Mouse (Mus musculus): ENCODE results near the gene Rybp.

Rybp gene

GRCm38 (mm10) chr6:100287334-100288015 lies at the start of gene Rybp:
Gene Rybp, minus strand, starts transcription at chr6:100287485.
- in situ Hi-C loops (cut with MboI, MseI), result no loop called here

GRCm38 (mm10) chr6:100336591-100337148 lies 49.4 kb upstream of the Rybp start:
- in situ Hi-C loops (cut with MboI, MseI), result no loop called here

GRCm38 (mm10) chr6:100335506-100336144 lies 48.3 kb upstream of the Rybp start:
- in situ Hi-C loops (cut with MboI, MseI), result no loop called here

- in situ Hi-C loops (cut with MboI, MseI), result no loop called here
Measured at GRCm38 (mm10) chr6:100333745-100334144, 46.5 kb upstream of the Rybp start.

GRCm38 (mm10) chr6:100332479-100332878 lies 45.2 kb upstream of the Rybp start:
- in situ Hi-C loops (cut with MboI, MseI), result no loop called here

GRCm38 (mm10) chr6:100331582-100331981 lies 44.3 kb upstream of the Rybp start:
- in situ Hi-C loops (cut with MboI, MseI), result no loop called here

GRCm38 (mm10) chr6:100331055-100331454 lies 43.8 kb upstream of the Rybp start:
- in situ Hi-C loops (cut with MboI, MseI), result no loop called here

GRCm38 (mm10) chr6:100329542-100329941 lies 42.3 kb upstream of the Rybp start:
- in situ Hi-C loops (cut with MboI, MseI), result no loop called here

- in situ Hi-C loops (cut with MboI, MseI), result no loop called here
Measured at GRCm38 (mm10) chr6:100327050-100327449, 39.8 kb upstream of the Rybp start.

- in situ Hi-C loops (cut with MboI, MseI), result no loop called here
Measured at GRCm38 (mm10) chr6:100323756-100324430, 36.6 kb upstream of the Rybp start.

GRCm38 (mm10) chr6:100322561-100322960 lies 35.3 kb upstream of the Rybp start:
- in situ Hi-C loops (cut with MboI, MseI), result no loop called here

- in situ Hi-C loops (cut with MboI, MseI), result no loop called here
Measured at GRCm38 (mm10) chr6:100322145-100322544, 34.9 kb upstream of the Rybp start.

GRCm38 (mm10) chr6:100314201-100314600 lies 26.9 kb upstream of the Rybp start:
- in situ Hi-C loops (cut with MboI, MseI), result loop anchor here (5.0 kb wide), 1 partner anchor 37 kb away; no protein-coding TSS in a partner anchor

- in situ Hi-C loops (cut with MboI, MseI), result loop anchor here (5.0 kb wide), 1 partner anchor 34 kb away; no protein-coding TSS in a partner anchor
Measured at GRCm38 (mm10) chr6:100311167-100311566, 23.9 kb upstream of the Rybp start.

- in situ Hi-C loops (cut with MboI, MseI), result no loop called here
Measured at GRCm38 (mm10) chr6:100304831-100305230, 17.5 kb upstream of the Rybp start.

GRCm38 (mm10) chr6:100301410-100302108 lies 14.3 kb upstream of the Rybp start:
- in situ Hi-C loops (cut with MboI, MseI), result no loop called here

GRCm38 (mm10) chr6:100300831-100301230 lies 13.5 kb upstream of the Rybp start:
- in situ Hi-C loops (cut with MboI, MseI), result no loop called here

GRCm38 (mm10) chr6:100298945-100299344 lies 11.7 kb upstream of the Rybp start:
- in situ Hi-C loops (cut with MboI, MseI), result loop anchor here (10.0 kb wide), 1 partner anchor 274 kb away; no protein-coding TSS in a partner anchor

- in situ Hi-C loops (cut with MboI, MseI), result loop anchor here (10.0 kb wide), 1 partner anchor 273 kb away; no protein-coding TSS in a partner anchor
Measured at GRCm38 (mm10) chr6:100297536-100297935, 10.3 kb upstream of the Rybp start.

GRCm38 (mm10) chr6:100292411-100292810 lies 5.1 kb upstream of the Rybp start:
- in situ Hi-C loops (cut with MboI, MseI), result loop anchor here (10.0 kb wide), 1 partner anchor 268 kb away; no protein-coding TSS in a partner anchor

GRCm38 (mm10) chr6:100289058-100289457 lies 1.8 kb upstream of the Rybp start:
- in situ Hi-C loops (cut with MboI, MseI), result no loop called here

GRCm38 (mm10) chr6:100288730-100289035 lies 1.4 kb upstream of the Rybp start:
- in situ Hi-C loops (cut with MboI, MseI), result no loop called here

Measured in T-helper 2 cell (primary cell).